16 mouse cellular contexts compared by ENCODE assay signal in genomic region chr2:75698874-75699273, GRCm38 (mm10). TPM values are rescaled to one million over a fixed set of nuclear protein-coding genes. Genes with fewer than 3 reads are reported as not detected.
A peak's percentile ranks its signal among the peaks of the same experiment; 100 is the strongest.
DNase-seq lines count a peak whose midpoint lies in the region; ATAC-seq lines count a peak whose summit lies in the region.
"Had no signal": no experiment of that assay in that cellular context is flagged by ENCODE, and none has a peak within 500 bp of the region (broad histone marks: within the 10 kb centered on the region; RNA-seq: fewer than 3 reads in every experiment).

No protein-coding gene starts in this region.

- H3K27ac ChIP-seq in kidney, embryonic 16.5 days (ENCODE audit: low read length), result peak overlapping the region; percentile 20; the same call in 1 of the 2 replicates
- H3K27ac ChIP-seq in kidney, embryonic 14.5 days (ENCODE audit: low read depth, low read length), result no peak overlapping the region
- 0 out of 2 replicates have a peak overlapping the region, but pooled peaks have one; percentile 35 for H3K27ac ChIP-seq in liver, embryonic 15.5 days (replicated peaks)
- no peak overlapping the region for H3K27ac ChIP-seq in neural tube, embryonic 15.5 days (replicated peaks)
- H3K27ac ChIP-seq: left cerebral cortex, adult 2 months; limb, embryonic 13.5 days; midbrain, embryonic 12.5 days had no signal

- peak; percentile 67 for ATAC-seq in frontal cortex, adult (ENCODE audit: low TSS enrichment)
- ATAC-seq in kidney, embryonic 16.5 days (ENCODE audit: low FRiP score, low TSS enrichment), result no peak
- ATAC-seq in kidney, embryonic 14.5 days (ENCODE audit: low FRiP score, low TSS enrichment), result no peak
- ATAC-seq in liver, embryonic 15.5 days (ENCODE audit: insufficient read depth), result no peak
- ATAC-seq in neural tube, embryonic 15.5 days (ENCODE audit: low FRiP score), result no peak
- ATAC-seq: forebrain, embryonic 14.5 days had no signal

- WGBS in kidney, embryonic 16.5 days, result 84% methylated on average over 3 of the region's 3 CpGs
- WGBS in kidney, embryonic 14.5 days, result 89% methylated on average over 3 of the region's 3 CpGs
- WGBS in liver, embryonic 15.5 days (ENCODE audit: insufficient replicate concordance), result 80% methylated on average over 3 of the region's 3 CpGs
- WGBS in neural tube, embryonic 15.5 days, result 81% methylated on average over 3 of the region's 3 CpGs

- H3K9me3 ChIP-seq in kidney, embryonic 16.5 days (ENCODE audit: low read length), result no peaks in the 10 kb centered on the region
- H3K9me3 ChIP-seq in kidney, embryonic 14.5 days (ENCODE audit: control insufficient read depth, low read length), result no peaks in the 10 kb centered on the region
- H3K9me3 ChIP-seq in liver, embryonic 15.5 days (replicated peaks), result no peaks in the 10 kb centered on the region
- no peaks in the 10 kb centered on the region for H3K9me3 ChIP-seq in neural tube, embryonic 15.5 days (replicated peaks)
- H3K9me3 ChIP-seq: heart, embryonic 12.5 days; limb, embryonic 13.5 days; midbrain, embryonic 12.5 days had no signal

- H3K36me3 ChIP-seq in kidney, embryonic 16.5 days (ENCODE audit: insufficient read depth, low read length), result no peaks in the 10 kb centered on the region
- no peaks in the 10 kb centered on the region; the same call in 1 of the 2 replicates for H3K36me3 ChIP-seq in kidney, embryonic 14.5 days (ENCODE audit: control insufficient read depth, insufficient read depth, low read length)
- H3K36me3 ChIP-seq in liver, embryonic 15.5 days (replicated peaks), result peaks cover 42% of the 10 kb centered on the region
- no peaks in the 10 kb centered on the region for H3K36me3 ChIP-seq in neural tube, embryonic 15.5 days
- H3K36me3 ChIP-seq: heart, embryonic 12.5 days; limb, embryonic 13.5 days; midbrain, embryonic 12.5 days had no signal

- DNase-seq in frontal cortex, postnatal 14 days (ENCODE audit: low spot score in 2 of 2), result no peak
- peak; percentile 61 for DNase-seq in ES-CJ7 (ENCODE audit: low read depth, low spot score)
- no peak for DNase-seq in cerebellum, adult 18-20 months
- DNase-seq: cerebellum, adult 8-10 months; kidney, adult 11 months had no signal

- peaks cover 68% of the 10 kb centered on the region for H3K4me1 ChIP-seq in kidney, embryonic 16.5 days (ENCODE audit: insufficient read depth, low read length)
- H3K4me1 ChIP-seq in kidney, embryonic 14.5 days (ENCODE audit: control insufficient read depth, insufficient read depth, low read length), result peaks cover 43% of the 10 kb centered on the region
- H3K4me1 ChIP-seq in liver, embryonic 15.5 days (replicated peaks), result peaks cover 79% of the 10 kb centered on the region
- H3K4me1 ChIP-seq in neural tube, embryonic 15.5 days, result peaks cover 24% of the 10 kb centered on the region

- H3K27me3 ChIP-seq in kidney, embryonic 16.5 days (ENCODE audit: insufficient read depth, low read length), result no peaks in the 10 kb centered on the region
- H3K27me3 ChIP-seq in kidney, embryonic 14.5 days (ENCODE audit: control insufficient read depth, insufficient read depth, low read length), result no peaks in the 10 kb centered on the region
- no peaks in the 10 kb centered on the region for H3K27me3 ChIP-seq in liver, embryonic 15.5 days
- H3K27me3 ChIP-seq in neural tube, embryonic 15.5 days (replicated peaks), result 0 out of 2 replicates have a peak, but pooled peaks cover under 1% of the 10 kb centered on the region
- H3K27me3 ChIP-seq: CH12.LX; heart, embryonic 12.5 days; limb, embryonic 13.5 days; midbrain, embryonic 12.5 days had no signal

- H3K4me2 ChIP-seq in kidney, embryonic 16.5 days (replicated peaks; ENCODE audit: low read depth, low read length), result no peak overlapping the region
- H3K4me2 ChIP-seq in kidney, embryonic 14.5 days (replicated peaks; ENCODE audit: low read depth, low read length), result no peak overlapping the region
- H3K4me2 ChIP-seq in liver, embryonic 15.5 days, result no peak overlapping the region
- no peak overlapping the region for H3K4me2 ChIP-seq in neural tube, embryonic 15.5 days
- H3K4me2 ChIP-seq: heart, embryonic 12.5 days; limb, embryonic 13.5 days; midbrain, embryonic 12.5 days had no signal

- no peak overlapping the region for H3K4me3 ChIP-seq in kidney, embryonic 16.5 days (ENCODE audit: low read length)
- H3K4me3 ChIP-seq in kidney, embryonic 14.5 days (ENCODE audit: low read length), result no peak overlapping the region
- H3K4me3 ChIP-seq in liver, embryonic 15.5 days (replicated peaks), result no peak overlapping the region
- no peak overlapping the region for H3K4me3 ChIP-seq in neural tube, embryonic 15.5 days (replicated peaks)
- H3K4me3 ChIP-seq: heart, embryonic 12.5 days; left cerebral cortex, adult 2 months; limb, embryonic 13.5 days; midbrain, embryonic 12.5 days had no signal

- peak overlapping the region; percentile 1; the same call in 1 of the 2 replicates for H3K9ac ChIP-seq in kidney, embryonic 16.5 days (replicated peaks; ENCODE audit: low read length)
- no peak overlapping the region for H3K9ac ChIP-seq in kidney, embryonic 14.5 days (ENCODE audit: low read depth, low read length)
- peak overlapping the region; percentile 16; the same call in 1 of the 2 replicates for H3K9ac ChIP-seq in liver, embryonic 15.5 days
- no peak overlapping the region for H3K9ac ChIP-seq in neural tube, embryonic 15.5 days (replicated peaks)
- H3K9ac ChIP-seq: heart, embryonic 12.5 days; limb, embryonic 13.5 days; midbrain, embryonic 12.5 days had no signal

RNA-seq across cellular contexts. Expression of gene Nfe2l2, which starts 5.6 kb away (rescaled TPM):
- polyA plus RNA-seq in kidney, embryonic 16.5 days (2015; fragmentation: Nextera tagmentation; extraction: Ambion mirVana), result 87.7 and 90.7 TPM in 2 replicates
- 57.1 and 67.6 TPM in 2 replicates for polyA plus RNA-seq in kidney, embryonic 14.5 days (2014; fragmentation: Nextera tagmentation; extraction: Ambion mirVana)
- polyA plus RNA-seq in liver, embryonic 15.5 days (2015; fragmentation: Nextera tagmentation; extraction: Ambion mirVana), result 37.1 and 40.7 TPM in 2 replicates
- 12.1 and 23.3 TPM in 2 replicates for polyA plus RNA-seq in neural tube, embryonic 15.5 days (2015; fragmentation: Nextera tagmentation; extraction: Ambion mirVana)

RNA-seq across cellular contexts. Expression of gene Hnrnpa3, which starts 39.8 kb away (rescaled TPM):
- polyA plus RNA-seq in kidney, embryonic 16.5 days (2015; fragmentation: Nextera tagmentation; extraction: Ambion mirVana), result 281 and 293 TPM in 2 replicates
- 300 and 331 TPM in 2 replicates for polyA plus RNA-seq in kidney, embryonic 14.5 days (2014; fragmentation: Nextera tagmentation; extraction: Ambion mirVana)
- 96.7 and 101 TPM in 2 replicates for polyA plus RNA-seq in liver, embryonic 15.5 days (2015; fragmentation: Nextera tagmentation; extraction: Ambion mirVana)
- 171 and 210 TPM in 2 replicates for polyA plus RNA-seq in neural tube, embryonic 15.5 days (2015; fragmentation: Nextera tagmentation; extraction: Ambion mirVana)

Comparison
In these comparisons a context has a peak if more than half of its experiments do, and no peak if none do; other contexts are left out.
1. H3K27ac ChIP-seq: peak in kidney, embryonic 16.5 days (single experiment) and liver, embryonic 15.5 days (single experiment); none in kidney, embryonic 14.5 days (single experiment) and neural tube, embryonic 15.5 days (single experiment).
2. H3K9ac ChIP-seq: peak in kidney, embryonic 16.5 days (single experiment) and liver, embryonic 15.5 days (single experiment); none in kidney, embryonic 14.5 days (single experiment) and neural tube, embryonic 15.5 days (single experiment).